Mouse (Mus musculus) stomach, postnatal 0 days (tissue): ENCODE measurements around the gene Ccer2.

Experiments
- CTCF ChIP-seq: IDR thresholded peaks from 2 replicates; pipeline ENCODE4 v1.5.1; 2016; ENCODE audit warnings: antibody characterized with exemption, low read depth, mild to moderate bottlenecking, moderate library complexity
- EP300 ChIP-seq: optimal IDR thresholded peaks from 2 replicates; pipeline ENCODE3; 2016; ENCODE audit warnings: antibody characterized with exemption

DNA sequence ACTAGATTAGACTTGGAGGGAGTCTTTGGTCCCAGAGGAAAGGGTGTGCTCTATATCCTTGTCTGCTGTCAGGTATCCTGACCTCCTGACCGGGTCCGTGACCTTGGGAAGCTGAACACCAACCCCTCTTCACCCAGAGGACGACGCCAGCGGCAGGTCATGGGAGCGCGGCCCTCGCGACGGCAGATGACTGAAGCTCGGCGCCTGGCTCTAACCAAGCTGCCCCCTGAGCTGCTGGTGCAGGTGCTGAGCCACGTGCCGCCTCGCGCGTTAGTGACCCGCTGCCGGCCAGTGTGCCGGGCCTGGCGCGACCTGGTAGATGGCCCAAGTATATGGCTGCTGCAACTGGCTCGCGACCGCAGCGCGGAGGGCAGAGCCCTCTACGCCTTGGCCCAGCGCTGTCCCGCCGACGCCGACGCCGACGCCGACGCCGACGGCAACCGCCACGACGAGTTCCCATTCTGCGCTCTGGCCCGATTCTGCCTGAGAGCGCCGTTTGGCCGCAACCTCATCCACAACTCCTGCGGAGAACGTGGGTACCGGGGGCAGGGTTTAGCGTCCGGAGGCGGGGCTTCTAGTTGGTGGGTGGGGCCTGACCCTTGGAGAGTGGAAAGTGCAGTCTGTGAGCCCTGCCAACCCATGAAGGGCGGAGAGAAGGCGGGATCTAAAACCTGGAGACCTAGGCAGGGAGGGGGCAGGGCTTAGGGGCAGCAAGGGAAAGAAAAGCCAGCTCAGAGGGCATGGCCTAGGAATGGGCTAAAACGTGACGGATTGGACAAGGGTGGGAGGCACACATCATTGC is 23.4 kb upstream of the Ccer2 start:
- TF ChIP-seq CTCF = no peak
- no peak for TF ChIP-seq EP300
